Mouse (Mus musculus) lung, adult 18-20 months (tissue): ENCODE measurements around the gene Acot5.
"Not testable (repeated sequence)": the region's sequence is repeated elsewhere in the genome, so short reads cannot be mapped to it uniquely, and the experiment has no call there.

Experiments
- DNase-seq, 2 experiments: peaks; one replicate each; pipeline ENCODE4 v3.0.0; 2022; ENCODE audit warnings: mixed read lengths in 2 of 2

Acot5 gene

GRCm38 (mm10) chr12:84068986-84069385, at the start of gene Acot5:
Gene Acot5, plus strand, starts transcription at chr12:84069325.
- DNase-seq: no peak

- peak; percentile 87 to 92 for DNase-seq
These were observed 48.6 kb upstream of the Acot5 start for GRCm38 (mm10) chr12:84020528-84020927.

- not testable (repeated sequence) for DNase-seq
These were observed 46.9 kb upstream of the Acot5 start for GRCm38 (mm10) chr12:84022266-84022665.

GRCm38 (mm10) chr12:84023052-84023745, 45.9 kb upstream of the Acot5 start:
- DNase-seq: no peak

- DNase-seq: no peak
These were observed 43.2 kb upstream of the Acot5 start for GRCm38 (mm10) chr12:84025888-84026287.

GRCm38 (mm10) chr12:84028328-84028727, 40.8 kb upstream of the Acot5 start:
- DNase-seq: not testable (repeated sequence)

- DNase-seq: not testable (repeated sequence)
These were observed 40.1 kb upstream of the Acot5 start for GRCm38 (mm10) chr12:84029043-84029442.

- peak; percentile 73 to 83 for DNase-seq
These were observed 38.3 kb upstream of the Acot5 start for GRCm38 (mm10) chr12:84030659-84031332.

GRCm38 (mm10) chr12:84032854-84033253, 36.3 kb upstream of the Acot5 start:
- DNase-seq: no peak

GRCm38 (mm10) chr12:84033302-84033701, 35.8 kb upstream of the Acot5 start:
- DNase-seq: not testable (repeated sequence)

- no peak for DNase-seq
These were observed 35.0 kb upstream of the Acot5 start for GRCm38 (mm10) chr12:84034108-84034507.

GRCm38 (mm10) chr12:84038241-84038640, 30.9 kb upstream of the Acot5 start, which contains the start of gene Acot4:
Gene Acot4, plus strand, starts transcription at chr12:84038379.
- peak; percentile 37 to 42 for DNase-seq

GRCm38 (mm10) chr12:84038691-84039111, 30.4 kb upstream of the Acot5 start, which contains the start of gene Gm49366:
Gene Gm49366, plus strand, starts transcription at chr12:84038935.
- peak; percentile 30 to 45 for DNase-seq

GRCm38 (mm10) chr12:84042248-84042647, 26.9 kb upstream of the Acot5 start:
- DNase-seq: no peak

GRCm38 (mm10) chr12:84044045-84044444, 25.1 kb upstream of the Acot5 start:
- no peak for DNase-seq

- no peak for DNase-seq
These were observed 22.2 kb upstream of the Acot5 start for GRCm38 (mm10) chr12:84046906-84047305.

GRCm38 (mm10) chr12:84050744-84051143, 18.4 kb upstream of the Acot5 start:
- DNase-seq: not testable (repeated sequence)

GRCm38 (mm10) chr12:84051937-84052474, 17.1 kb upstream of the Acot5 start, which contains the start of gene Acot3:
Gene Acot3, plus strand, starts transcription at chr12:84052144.
- no peak for DNase-seq

- no peak for DNase-seq
These were observed 16.5 kb upstream of the Acot5 start for GRCm38 (mm10) chr12:84052609-84053008.

GRCm38 (mm10) chr12:84053173-84053572, 16.0 kb upstream of the Acot5 start:
- DNase-seq: no peak

GRCm38 (mm10) chr12:84053679-84054391, 15.3 kb upstream of the Acot5 start:
- no peak for DNase-seq

- DNase-seq: peak in 1 of 2 experiments; percentile 4
These were observed 8.2 kb upstream of the Acot5 start for GRCm38 (mm10) chr12:84060946-84061345.

- DNase-seq: no peak
These were observed 6.8 kb upstream of the Acot5 start for GRCm38 (mm10) chr12:84062336-84062735.
